Mouse (Mus musculus): Measurements from ENCODE around the gene Aven. TPM values are rescaled to one million over a fixed set of nuclear protein-coding genes. Genes with fewer than 3 reads are reported as not detected.

Aven gene
- polyA plus RNA-seq, 1 experiment from 2014 or later: 2.7 TPM

DNA sequence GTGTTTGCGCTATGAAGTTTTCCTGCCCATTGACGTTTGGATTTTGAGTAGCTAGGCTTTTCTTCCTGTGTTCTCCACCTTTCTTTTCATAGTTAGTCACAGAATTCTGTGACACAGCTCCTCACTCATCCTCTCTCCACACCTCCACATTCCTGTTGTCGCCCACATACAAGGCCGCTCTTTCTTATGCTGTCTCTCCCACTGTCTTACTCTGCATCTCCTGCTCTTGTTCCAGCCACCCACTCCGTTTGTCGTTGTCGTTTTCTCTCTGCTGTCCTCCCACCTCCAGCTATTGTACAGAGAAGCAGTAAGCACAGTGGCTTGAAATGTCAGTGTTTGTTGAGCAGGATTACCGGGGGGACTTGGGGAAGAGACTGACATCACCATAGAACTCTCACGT, 139.8 kb downstream of the Aven start:
- no peak for ATAC-seq
- no peak overlapping the region for H3K4me2 ChIP-seq (ENCODE audit: low read length)

DNA sequence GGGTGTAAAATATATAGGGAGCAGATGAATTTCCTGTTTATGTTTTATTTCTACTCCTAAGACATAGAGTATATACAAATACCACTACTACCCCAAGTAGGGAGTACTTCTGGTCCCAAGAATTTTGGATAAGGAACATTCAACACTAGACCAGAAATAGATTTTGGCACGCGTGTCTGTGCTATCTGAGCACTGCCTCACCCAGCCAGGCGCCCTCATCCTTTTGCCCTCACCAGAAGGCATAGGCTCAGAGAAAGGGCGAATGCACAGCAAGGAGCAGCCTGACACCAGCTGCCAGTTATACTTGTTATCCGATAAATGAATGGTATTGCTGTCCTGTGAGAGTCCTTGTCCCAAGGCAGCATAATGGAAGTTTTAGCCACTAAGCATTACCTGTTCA, 144.4 kb downstream of the Aven start:
- DNase-seq (ENCODE audit: low spot score): no peak
- Histone ChIP-seq H3K4me3 (ENCODE audit: low read depth, low read length) (no peak overlapping the region), H3K4me2 (ENCODE audit: low read length) (no peak overlapping the region), H3K9ac (ENCODE audit: low read length) (no peak overlapping the region), H3K36me3 (ENCODE audit: control insufficient read depth, insufficient read depth, low read length) (no peaks in the 10 kb centered on the region), H3K27me3 (replicated peaks; ENCODE audit: control insufficient read depth, insufficient read depth, low read length) (no peaks in the 10 kb centered on the region), H3K9me3 (replicated peaks; ENCODE audit: control insufficient read depth, low read length) (no peaks in the 10 kb centered on the region), H3K27ac (ENCODE audit: low read depth, low read length) (no peak overlapping the region), H3K4me1 (ENCODE audit: control insufficient read depth, insufficient read depth, low read length) (no peaks in the 10 kb centered on the region)
- 92% methylated on average over 5 of the region's 5 CpGs for WGBS
- no peak for ATAC-seq

More for the DNA sequence above, 139.8 kb downstream of the Aven start:
- 88% methylated on average over 9 of the region's 9 CpGs for WGBS
- H3K4me1 ChIP-seq (ENCODE audit: control insufficient read depth, insufficient read depth, low read length): no peaks in the 10 kb centered on the region
- no peaks in the 10 kb centered on the region for H3K36me3 ChIP-seq (ENCODE audit: control insufficient read depth, insufficient read depth, low read length)
- H3K27ac ChIP-seq (ENCODE audit: low read depth, low read length): no peak overlapping the region
- no peak overlapping the region for H3K9ac ChIP-seq (ENCODE audit: low read length)
- DNase-seq (ENCODE audit: low spot score): no peak
- no peaks in the 10 kb centered on the region for H3K27me3 ChIP-seq (replicated peaks; ENCODE audit: control insufficient read depth, insufficient read depth, low read length)
- H3K9me3 ChIP-seq (replicated peaks; ENCODE audit: control insufficient read depth, low read length): no peaks in the 10 kb centered on the region
- no peak overlapping the region for H3K4me3 ChIP-seq (ENCODE audit: low read depth, low read length)

DNA sequence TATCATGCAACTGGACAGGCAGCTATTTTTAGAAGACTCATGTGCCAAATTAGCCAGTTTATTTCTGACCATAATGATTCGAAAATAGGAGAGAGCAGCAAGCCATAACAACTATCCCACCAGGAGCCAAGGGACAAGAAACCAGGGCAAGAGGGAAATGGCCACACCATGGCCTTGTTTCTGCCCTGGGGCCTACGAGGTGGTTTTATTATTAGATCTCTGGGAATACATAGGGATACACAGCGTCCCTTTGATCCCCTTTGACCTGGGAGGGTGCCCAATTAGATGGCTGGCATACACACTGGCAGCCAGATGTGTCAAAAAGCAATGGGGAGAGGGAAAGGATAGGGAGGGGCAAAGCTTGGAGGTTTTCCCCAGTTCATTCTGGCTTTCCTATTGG, 161.1 kb downstream of the Aven start:
- Histone ChIP-seq H3K4me1 (ENCODE audit: control insufficient read depth, insufficient read depth, low read length) (no peaks in the 10 kb centered on the region), H3K9me3 (replicated peaks; ENCODE audit: control insufficient read depth, low read length) (no peaks in the 10 kb centered on the region), H3K27ac (ENCODE audit: low read depth, low read length) (no peak overlapping the region), H3K4me2 (ENCODE audit: low read length) (no peak overlapping the region), H3K27me3 (replicated peaks; ENCODE audit: control insufficient read depth, insufficient read depth, low read length) (no peaks in the 10 kb centered on the region), H3K9ac (ENCODE audit: low read length) (no peak overlapping the region), H3K4me3 (ENCODE audit: low read depth, low read length) (no peak overlapping the region), H3K36me3 (ENCODE audit: control insufficient read depth, insufficient read depth, low read length) (no peaks in the 10 kb centered on the region)
- DNase-seq (ENCODE audit: low spot score): no peak
- 80% methylated on average over 3 of the region's 3 CpGs for WGBS
- no peak for ATAC-seq

DNA sequence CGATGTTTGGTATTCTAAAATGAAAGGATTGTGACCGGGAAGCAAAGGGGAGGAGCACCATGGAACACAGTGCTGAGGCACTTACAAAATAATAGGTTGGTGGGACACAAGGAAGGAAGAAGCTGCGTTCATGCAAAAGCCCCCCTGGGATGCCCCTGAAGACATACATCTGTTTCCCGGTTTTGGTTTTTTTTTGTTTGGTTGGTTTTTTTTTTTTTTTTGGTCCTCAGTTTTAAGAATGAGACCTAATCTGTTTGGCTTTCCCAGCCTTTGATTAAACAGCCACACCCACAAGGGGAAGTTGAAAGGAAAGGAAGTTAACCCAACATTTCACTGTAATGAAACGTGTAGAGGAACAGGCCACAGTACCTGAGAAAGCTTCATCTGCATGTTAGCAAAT, 163.4 kb downstream of the Aven start:
- H3K36me3 ChIP-seq (ENCODE audit: control insufficient read depth, insufficient read depth, low read length): no peaks in the 10 kb centered on the region
- no peak overlapping the region for H3K4me3 ChIP-seq (ENCODE audit: low read depth, low read length)
- no peak overlapping the region for H3K9ac ChIP-seq (ENCODE audit: low read length)
- H3K9me3 ChIP-seq (replicated peaks; ENCODE audit: control insufficient read depth, low read length): no peaks in the 10 kb centered on the region
- H3K27ac ChIP-seq (ENCODE audit: low read depth, low read length): no peak overlapping the region
- 66% methylated on average over 5 of the region's 5 CpGs for WGBS
- H3K4me2 ChIP-seq (ENCODE audit: low read length): no peak overlapping the region
- ATAC-seq: no peak
- H3K4me1 ChIP-seq (ENCODE audit: control insufficient read depth, insufficient read depth, low read length): no peaks in the 10 kb centered on the region
- H3K27me3 ChIP-seq (replicated peaks; ENCODE audit: control insufficient read depth, insufficient read depth, low read length): no peaks in the 10 kb centered on the region
- no peak for DNase-seq (ENCODE audit: low spot score)

DNA sequence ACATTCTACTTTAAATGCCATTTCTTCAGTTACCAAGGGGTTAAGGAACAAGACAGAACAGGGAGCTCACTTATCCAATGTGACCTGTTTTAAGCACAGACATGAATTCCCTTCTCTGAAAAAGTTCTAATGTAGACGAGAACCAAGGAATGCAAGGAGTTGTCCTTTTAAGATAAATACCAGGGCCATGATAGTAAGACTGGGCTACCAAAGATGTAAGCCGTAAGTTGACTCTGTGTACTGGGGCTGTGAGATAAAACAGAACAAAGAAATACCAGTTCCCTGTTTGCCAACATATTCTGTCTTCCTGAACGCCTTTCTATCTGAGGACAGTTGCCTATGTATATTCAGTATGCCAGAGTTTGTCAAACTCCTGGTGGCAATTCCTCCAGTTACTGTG, 176.7 kb downstream of the Aven start:
- H3K36me3 ChIP-seq (ENCODE audit: control insufficient read depth, insufficient read depth, low read length): no peaks in the 10 kb centered on the region
- DNase-seq (ENCODE audit: low spot score) (no peak), ATAC-seq (no peak)
- 91% methylated on average over 3 of the region's 3 CpGs for WGBS
- H3K4me3 ChIP-seq (ENCODE audit: low read depth, low read length): no peak overlapping the region
- H3K27ac ChIP-seq (ENCODE audit: low read depth, low read length): no peak overlapping the region
- H3K4me1 ChIP-seq (ENCODE audit: control insufficient read depth, insufficient read depth, low read length): no peaks in the 10 kb centered on the region
- H3K27me3 ChIP-seq (replicated peaks; ENCODE audit: control insufficient read depth, insufficient read depth, low read length): no peaks in the 10 kb centered on the region
- H3K9me3 ChIP-seq (replicated peaks; ENCODE audit: control insufficient read depth, low read length): no peaks in the 10 kb centered on the region
- H3K4me2 ChIP-seq (ENCODE audit: low read length): no peak overlapping the region
- no peak overlapping the region for H3K9ac ChIP-seq (ENCODE audit: low read length)

DNA sequence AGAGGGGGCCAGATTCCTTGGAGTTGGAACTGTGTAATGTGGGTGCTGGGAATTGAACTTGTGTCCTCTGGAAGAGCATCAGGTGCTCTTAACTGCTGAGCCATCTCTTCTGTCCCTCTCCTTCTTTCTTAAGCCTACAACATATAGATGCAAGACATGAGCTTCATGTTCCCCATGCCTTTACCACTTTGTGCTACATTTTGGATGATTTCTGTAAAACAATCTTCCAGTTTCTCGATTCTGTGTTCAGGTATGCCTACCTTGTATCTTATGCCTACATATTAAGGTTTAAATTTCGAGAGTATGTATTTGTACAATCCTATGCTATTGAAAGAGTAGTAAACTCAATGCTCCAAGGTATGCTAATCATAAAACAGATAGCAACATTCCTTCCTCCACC, 183.4 kb downstream of the Aven start:
- no peak overlapping the region for H3K4me2 ChIP-seq (ENCODE audit: low read length)
- DNase-seq (ENCODE audit: low spot score): no peak
- ATAC-seq: no peak
- H3K4me3 ChIP-seq (ENCODE audit: low read depth, low read length): no peak overlapping the region
- H3K4me1 ChIP-seq (ENCODE audit: control insufficient read depth, insufficient read depth, low read length): no peaks in the 10 kb centered on the region
- H3K27ac ChIP-seq (ENCODE audit: low read depth, low read length): no peak overlapping the region
- H3K27me3 ChIP-seq (replicated peaks; ENCODE audit: control insufficient read depth, insufficient read depth, low read length): no peaks in the 10 kb centered on the region
- no peak overlapping the region for H3K9ac ChIP-seq (ENCODE audit: low read length)
- no peaks in the 10 kb centered on the region for H3K36me3 ChIP-seq (ENCODE audit: control insufficient read depth, insufficient read depth, low read length)
- 83% methylated on average over 2 of the region's 2 CpGs for WGBS
- no peaks in the 10 kb centered on the region for H3K9me3 ChIP-seq (replicated peaks; ENCODE audit: control insufficient read depth, low read length)

DNA sequence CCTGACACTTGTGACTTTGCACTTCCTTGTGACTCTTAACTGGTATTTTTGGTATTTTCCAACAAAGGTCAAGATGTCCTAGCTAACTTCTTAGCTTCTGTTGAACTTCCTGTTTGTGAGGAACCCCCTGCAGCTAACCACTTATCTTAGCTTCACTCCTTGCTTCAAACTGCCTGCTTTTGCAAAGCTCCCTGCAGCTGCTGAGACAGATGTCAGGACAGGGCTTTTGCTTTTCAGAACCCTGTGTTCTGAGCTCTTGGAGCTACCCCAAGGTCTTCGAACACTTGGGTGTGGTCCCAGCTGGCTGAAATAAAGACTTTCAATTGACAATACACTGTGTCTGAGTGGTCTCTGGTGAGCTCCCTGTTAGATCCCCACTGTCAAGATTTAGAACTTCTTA, 184.0 kb downstream of the Aven start:
- H3K9me3 ChIP-seq (replicated peaks; ENCODE audit: control insufficient read depth, low read length): no peaks in the 10 kb centered on the region
- H3K4me1 ChIP-seq (ENCODE audit: control insufficient read depth, insufficient read depth, low read length): no peaks in the 10 kb centered on the region
- no peaks in the 10 kb centered on the region for H3K36me3 ChIP-seq (ENCODE audit: control insufficient read depth, insufficient read depth, low read length)
- no peak overlapping the region for H3K4me3 ChIP-seq (ENCODE audit: low read depth, low read length)
- 59% methylated on average over 1 of the region's 1 CpGs for WGBS
- no peak overlapping the region for H3K9ac ChIP-seq (ENCODE audit: low read length)
- no peaks in the 10 kb centered on the region for H3K27me3 ChIP-seq (replicated peaks; ENCODE audit: control insufficient read depth, insufficient read depth, low read length)
- H3K4me2 ChIP-seq (ENCODE audit: low read length): no peak overlapping the region
- no peak overlapping the region for H3K27ac ChIP-seq (ENCODE audit: low read depth, low read length)
- DNase-seq (ENCODE audit: low spot score) (no peak), ATAC-seq (no peak)

DNA sequence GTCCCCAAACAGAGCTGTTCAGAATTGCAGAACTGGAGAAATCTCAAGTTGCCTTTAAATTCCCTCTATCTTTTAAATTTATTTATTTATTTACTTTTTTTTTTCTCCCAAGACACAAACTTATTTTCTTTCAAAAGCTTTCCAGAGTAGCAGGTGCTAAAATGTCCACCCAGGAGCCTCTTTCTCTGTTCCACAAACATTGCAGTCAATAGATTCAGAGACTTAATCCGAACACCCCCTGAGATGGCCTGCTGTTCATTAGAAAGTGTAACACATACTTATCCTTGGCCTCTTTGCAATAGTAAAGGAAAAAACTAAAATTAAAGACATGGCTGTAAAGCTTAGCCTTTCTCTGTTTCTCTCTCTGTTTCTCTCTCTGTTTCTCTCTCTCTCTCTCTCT, 184.5 kb downstream of the Aven start:
- Histone ChIP-seq H3K4me3 (ENCODE audit: low read depth, low read length) (no peak overlapping the region), H3K27me3 (replicated peaks; ENCODE audit: control insufficient read depth, insufficient read depth, low read length) (no peaks in the 10 kb centered on the region), H3K4me2 (ENCODE audit: low read length) (no peak overlapping the region), H3K27ac (ENCODE audit: low read depth, low read length) (no peak overlapping the region), H3K36me3 (ENCODE audit: control insufficient read depth, insufficient read depth, low read length) (no peaks in the 10 kb centered on the region), H3K9me3 (replicated peaks; ENCODE audit: control insufficient read depth, low read length) (no peaks in the 10 kb centered on the region), H3K4me1 (ENCODE audit: control insufficient read depth, insufficient read depth, low read length) (no peaks in the 10 kb centered on the region), H3K9ac (ENCODE audit: low read length) (no peak overlapping the region)
- no peak for DNase-seq (ENCODE audit: low spot score)
- WGBS: 28% methylated on average over 1 of the region's 1 CpGs
- no peak for ATAC-seq

DNA sequence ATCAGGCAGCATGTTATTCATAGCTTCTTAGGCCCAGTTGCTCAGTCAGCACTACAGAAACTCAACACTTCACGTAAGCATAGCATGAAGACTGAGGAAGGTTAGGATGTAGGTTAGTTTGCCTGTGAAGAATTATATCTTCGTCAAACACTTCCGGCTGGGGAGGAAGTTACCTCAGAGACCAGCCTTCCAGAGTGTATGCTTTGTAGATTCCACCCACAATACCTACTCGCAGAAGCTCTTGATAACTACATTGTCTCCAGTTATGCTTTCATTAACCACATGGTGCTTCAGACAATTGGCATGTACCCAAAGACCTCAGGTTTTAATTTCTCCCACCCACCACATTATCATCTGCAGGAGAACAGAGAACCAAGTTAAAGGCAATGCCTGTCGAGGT, 189.1 kb downstream of the Aven start:
- Histone ChIP-seq H3K27ac (ENCODE audit: low read depth, low read length) (no peak overlapping the region), H3K27me3 (replicated peaks; ENCODE audit: control insufficient read depth, insufficient read depth, low read length) (no peaks in the 10 kb centered on the region), H3K4me1 (ENCODE audit: control insufficient read depth, insufficient read depth, low read length) (no peaks in the 10 kb centered on the region), H3K9me3 (replicated peaks; ENCODE audit: control insufficient read depth, low read length) (no peaks in the 10 kb centered on the region), H3K36me3 (ENCODE audit: control insufficient read depth, insufficient read depth, low read length) (no peaks in the 10 kb centered on the region), H3K4me3 (ENCODE audit: low read depth, low read length) (no peak overlapping the region), H3K4me2 (ENCODE audit: low read length) (no peak overlapping the region), H3K9ac (ENCODE audit: low read length) (no peak overlapping the region)
- DNase-seq (ENCODE audit: low spot score) (no peak), ATAC-seq (no peak)
- WGBS: 74% methylated on average over 5 of the region's 5 CpGs
